Mouse (Mus musculus) E14TG2a.4 (cell line): ENCODE results near the gene Sdccag8.

Experiments
- CTCF ChIP-seq: conservative IDR thresholded peaks from 2 replicates; pipeline ENCODE4 v1.5.1; 2014; ENCODE audit warnings: low read length
- NANOG ChIP-seq: IDR thresholded peaks from 2 replicates; pipeline ENCODE4 v1.6.1; 2014; ENCODE audit warnings: borderline replicate concordance, low read length, mixed read lengths

DNA sequence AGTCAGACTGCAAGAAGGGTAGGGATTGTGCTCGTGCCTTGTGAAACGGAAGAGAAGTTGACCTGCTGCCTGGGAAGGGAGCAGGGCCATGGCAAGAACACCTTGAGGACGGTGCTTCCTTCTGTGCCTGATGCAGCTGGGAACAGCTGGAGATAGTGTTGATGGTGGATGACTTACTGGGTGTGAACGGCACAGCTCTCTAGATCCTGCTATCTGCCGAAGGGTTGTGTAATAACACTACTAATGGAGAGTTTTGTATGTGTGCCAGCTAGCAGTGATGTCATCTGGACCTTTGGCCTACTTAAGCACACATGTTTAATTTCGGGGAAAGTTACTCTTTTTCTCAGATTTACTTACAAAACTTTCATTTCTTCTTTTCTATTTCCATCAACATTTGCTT lies 4.3 kb downstream of the Sdccag8 start:
- TF ChIP-seq CTCF (no peak), NANOG (no peak)
